Mouse (Mus musculus) hindbrain, embryonic 10.5 days (tissue): ENCODE measurements at regions not wholly inside any gene's neighbourhood (a gene's known extent, or its start where the extent isn't known, plus 50 kb on each side); places are given as distances from the start of the nearest gene placed in this dataset.
A peak's percentile ranks its signal among the peaks of the same experiment; 100 is the strongest.

ENCODE experiments used
- DNase-seq: peaks from one replicate; pipeline ENCODE4 v3.0.0-alpha.2; 2017; ENCODE audit warnings: low spot score
- H3K27ac ChIP-seq: fragments of 300-500 bp; sonication (generic); 2 replicates; pipeline ENCODE4 v1.5.1; 2016; ENCODE audit warnings: mild to moderate bottlenecking, moderate library complexity
- H3K27me3 ChIP-seq: fragments of 300-500 bp; sonication (generic); 2 replicates; pipeline ENCODE4 v1.6.1; 2016; ENCODE audit warnings: mild to moderate bottlenecking; ENCODE audit not compliant: poor library complexity, insufficient read depth, severe bottlenecking
- H3K36me3 ChIP-seq: fragments of 300-500 bp; sonication (generic); 2 replicates; pipeline ENCODE4 v1.6.1; 2016; ENCODE audit warnings: mild to moderate bottlenecking, moderate library complexity
- H3K4me1 ChIP-seq: fragments of 300-500 bp; sonication (generic); replicated peaks from 2 replicates; pipeline ENCODE4 v1.6.1; 2016; ENCODE audit warnings: mild to moderate bottlenecking
- H3K4me3 ChIP-seq: fragments of 300-500 bp; sonication (generic); 2 replicates; pipeline ENCODE4 v1.5.1; 2016; ENCODE audit warnings: mild to moderate bottlenecking, moderate library complexity
- H3K9me3 ChIP-seq: fragments of 300-500 bp; sonication (generic); 2 replicates; pipeline ENCODE4 v1.6.1; 2016; ENCODE audit warnings: mild to moderate bottlenecking, moderate library complexity
- WGBS: fragments of 180-500 bp; shearing (Covaris S2); methylation state at CpG from one replicate; pipeline ENCODE4 v1.1.7; 2016; 5-methylcytosine and 5-hydroxymethylcytosine counted together

DNA sequence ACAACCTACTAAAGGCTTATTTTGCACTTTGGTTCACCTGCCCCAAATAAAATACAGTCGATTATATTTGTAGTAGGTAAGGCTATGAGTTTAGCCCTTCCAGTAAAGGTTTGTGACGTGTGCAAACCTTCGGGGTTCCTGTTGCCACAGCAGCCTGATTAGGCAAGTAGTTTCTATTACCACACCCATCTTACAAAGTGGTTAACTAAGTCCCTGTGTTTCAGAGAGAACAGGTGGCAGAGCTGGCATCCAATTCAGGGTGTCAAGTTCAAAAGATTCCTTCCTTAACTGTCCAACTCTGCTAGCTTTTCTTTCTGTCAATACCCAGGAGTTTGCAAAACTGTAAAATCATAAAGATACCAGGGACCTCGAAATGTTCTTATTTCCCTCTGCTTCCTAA lies 277.5 kb upstream of the Pitx2 start:
- WGBS: 81% methylated on average over 4 of the region's 4 CpGs
- H3K4me3 ChIP-seq: no peak overlapping the region
- H3K36me3 ChIP-seq: no peaks in the 10 kb centered on the region
- H3K27me3 ChIP-seq: no peaks in the 10 kb centered on the region
- H3K4me1 ChIP-seq: no peaks in the 10 kb centered on the region
- H3K27ac ChIP-seq: no peak overlapping the region
- no peak for DNase-seq
- H3K9me3 ChIP-seq: no peaks in the 10 kb centered on the region

DNA sequence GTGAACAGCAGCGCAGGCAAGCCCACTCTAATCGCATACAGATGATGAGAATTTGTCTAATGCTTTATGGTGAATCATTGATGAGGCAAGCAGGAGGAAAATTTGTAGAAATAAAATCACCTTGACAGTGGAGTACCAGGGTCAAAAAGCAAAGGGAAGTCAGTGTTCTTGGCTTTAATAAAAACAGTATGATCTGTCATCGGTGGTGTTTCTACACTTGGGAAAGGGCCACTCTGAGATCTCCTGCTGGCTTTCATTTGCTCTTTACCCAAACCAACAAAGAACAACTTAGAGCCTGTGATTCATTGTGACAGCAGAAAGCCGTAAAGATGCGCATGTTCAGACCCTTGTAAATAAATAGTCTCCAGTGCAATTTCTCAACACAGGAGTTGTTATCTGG lies 261.1 kb upstream of the Pitx2 start:
- Histone ChIP-seq H3K27me3 (no peaks in the 10 kb centered on the region), H3K4me1 (no peaks in the 10 kb centered on the region), H3K4me3 (no peak overlapping the region), H3K9me3 (no peaks in the 10 kb centered on the region), H3K27ac (no peak overlapping the region), H3K36me3 (no peaks in the 10 kb centered on the region)
- 69% methylated on average over 5 of the region's 5 CpGs for WGBS
- no peak for DNase-seq

DNA sequence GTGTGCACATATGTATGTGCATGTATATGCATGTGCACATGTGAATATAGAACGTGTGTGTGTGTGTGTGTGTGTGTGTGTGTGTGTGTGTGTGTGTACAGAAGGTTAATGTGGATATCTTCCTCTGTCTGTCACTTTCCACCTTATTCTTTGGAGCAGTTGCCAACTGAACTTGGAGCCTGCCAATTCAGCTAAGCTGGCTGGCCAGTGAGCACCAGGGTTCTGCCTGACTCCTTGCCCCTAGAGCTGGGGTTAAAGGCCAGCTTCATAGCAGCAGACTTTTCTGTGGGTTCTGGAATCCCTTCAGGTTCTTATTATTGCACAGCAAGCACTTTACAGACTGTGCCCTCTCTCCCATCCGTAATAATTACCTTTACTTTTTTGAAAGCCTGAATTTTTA lies 258.5 kb upstream of the Pitx2 start:
- no peak for DNase-seq
- H3K27ac ChIP-seq: no peak overlapping the region
- no peaks in the 10 kb centered on the region for H3K36me3 ChIP-seq
- H3K27me3 ChIP-seq: no peaks in the 10 kb centered on the region
- H3K4me1 ChIP-seq: no peaks in the 10 kb centered on the region
- no peak overlapping the region for H3K4me3 ChIP-seq
- WGBS: 76% methylated on average over 2 of the region's 2 CpGs
- H3K9me3 ChIP-seq: no peaks in the 10 kb centered on the region

DNA sequence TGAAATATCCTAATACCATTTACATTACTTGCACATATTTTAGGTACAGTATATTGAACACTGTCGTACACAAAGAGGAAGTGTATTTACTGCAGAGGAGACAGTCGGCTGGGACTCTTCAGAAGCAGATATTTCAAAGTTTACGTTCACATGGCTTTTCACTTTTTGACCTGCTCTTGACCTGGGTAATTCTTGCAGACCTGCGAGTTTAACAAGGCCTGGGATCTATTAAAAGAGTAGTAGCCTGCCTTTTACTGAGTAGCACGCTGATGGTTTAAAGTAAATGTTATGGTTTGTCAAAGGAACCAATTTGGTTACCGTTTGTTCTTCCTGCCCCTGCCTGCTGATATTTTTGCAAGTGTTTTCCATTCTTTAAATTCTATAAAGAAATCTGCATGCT lies 255.0 kb upstream of the Pitx2 start:
- no peaks in the 10 kb centered on the region for H3K36me3 ChIP-seq
- H3K9me3 ChIP-seq: no peaks in the 10 kb centered on the region
- WGBS: 64% methylated on average over 6 of the region's 6 CpGs
- DNase-seq: no peak
- H3K4me1 ChIP-seq: no peaks in the 10 kb centered on the region
- H3K27me3 ChIP-seq: no peaks in the 10 kb centered on the region
- no peak overlapping the region for H3K27ac ChIP-seq
- no peak overlapping the region for H3K4me3 ChIP-seq

DNA sequence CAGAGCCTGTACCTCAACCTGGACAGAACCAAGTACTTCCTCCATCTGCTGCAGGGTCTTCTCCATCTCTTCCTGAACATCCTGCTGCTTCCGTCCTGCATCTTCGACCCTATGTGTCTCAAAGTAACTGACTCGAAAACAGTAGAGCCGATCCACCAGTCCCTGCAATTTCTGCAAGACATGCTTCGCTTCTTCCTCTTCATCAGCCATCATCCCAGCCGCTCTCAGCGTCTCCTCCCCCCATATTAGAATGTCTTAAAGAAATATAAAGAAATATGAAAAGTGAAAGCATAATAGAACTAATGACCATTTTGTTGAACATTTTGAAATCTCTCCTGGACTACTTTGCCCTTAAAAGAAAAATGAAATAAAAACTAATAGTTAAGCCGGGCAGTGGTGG lies 244.8 kb upstream of the Pitx2 start:
- 94% methylated on average over 8 of the region's 8 CpGs for WGBS
- DNase-seq: no peak
- Histone ChIP-seq H3K27ac (no peak overlapping the region), H3K9me3 (no peaks in the 10 kb centered on the region), H3K36me3 (no peaks in the 10 kb centered on the region), H3K4me3 (no peak overlapping the region), H3K4me1 (no peaks in the 10 kb centered on the region), H3K27me3 (no peaks in the 10 kb centered on the region)

- Histone ChIP-seq H3K4me3 (no peak overlapping the region), H3K27ac (no peak overlapping the region), H3K27me3 (no peaks in the 10 kb centered on the region), H3K9me3 (no peaks in the 10 kb centered on the region), H3K4me1 (no peaks in the 10 kb centered on the region), H3K36me3 (no peaks in the 10 kb centered on the region)
- 82% methylated on average over 5 of the region's 5 CpGs for WGBS
- DNase-seq: no peak
These were observed 222.9 kb upstream of the Pitx2 start for GRCm38 (mm10) chr3:128976752-128977151.

- Histone ChIP-seq H3K36me3 (no peaks in the 10 kb centered on the region), H3K27ac (no peak overlapping the region), H3K9me3 (no peaks in the 10 kb centered on the region), H3K4me3 (no peak overlapping the region), H3K4me1 (no peaks in the 10 kb centered on the region), H3K27me3 (no peaks in the 10 kb centered on the region)
- DNase-seq: no peak
- 90% methylated on average over 17 of the region's 17 CpGs for WGBS
These were observed 209.3 kb upstream of the Pitx2 start for GRCm38 (mm10) chr3:128990183-128990912.

- Histone ChIP-seq H3K27me3 (no peaks in the 10 kb centered on the region), H3K9me3 (no peaks in the 10 kb centered on the region), H3K4me1 (peaks cover 7% of the 10 kb centered on the region; the same call in 1 of the 2 replicates), H3K27ac (no peak overlapping the region), H3K36me3 (no peaks in the 10 kb centered on the region), H3K4me3 (no peak overlapping the region)
- WGBS: 58% methylated on average over 7 of the region's 7 CpGs
- DNase-seq: no peak
These were observed 196.8 kb upstream of the Pitx2 start for GRCm38 (mm10) chr3:129002866-129003265.

DNA sequence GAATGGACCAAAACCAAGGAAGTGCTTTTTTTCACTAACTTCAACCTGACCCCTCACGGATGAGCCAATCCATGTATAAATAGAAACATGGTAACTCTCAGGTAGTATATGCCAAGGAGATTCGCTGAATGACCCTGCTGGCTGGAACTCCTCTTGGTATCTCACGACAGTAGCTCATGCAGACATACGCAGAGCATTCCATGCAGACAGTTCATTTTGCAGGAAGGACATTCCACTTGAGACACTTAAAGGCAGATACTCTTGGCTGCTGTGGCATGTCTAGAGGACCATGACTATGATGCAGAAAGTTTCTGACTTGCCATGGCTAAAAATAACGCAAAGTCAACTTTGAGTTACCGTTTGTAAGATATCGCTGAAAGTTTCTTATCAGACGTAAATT lies 195.6 kb upstream of the Pitx2 start:
- no peak for DNase-seq
- H3K27ac ChIP-seq: no peak overlapping the region
- H3K9me3 ChIP-seq: no peaks in the 10 kb centered on the region
- H3K27me3 ChIP-seq: no peaks in the 10 kb centered on the region
- H3K4me3 ChIP-seq: no peak overlapping the region
- 92% methylated on average over 8 of the region's 8 CpGs for whole genome bisulfite sequencing
- H3K4me1 ChIP-seq: peaks cover 7% of the 10 kb centered on the region; the same call in 1 of the 2 replicates
- no peaks in the 10 kb centered on the region for H3K36me3 ChIP-seq

- no peak overlapping the region for H3K27ac ChIP-seq
- no peaks in the 10 kb centered on the region for H3K27me3 ChIP-seq
- H3K4me1 ChIP-seq: no peaks in the 10 kb centered on the region
- H3K4me3 ChIP-seq: no peak overlapping the region
- no peaks in the 10 kb centered on the region for H3K36me3 ChIP-seq
- H3K9me3 ChIP-seq: no peaks in the 10 kb centered on the region
- DNase-seq: no peak
- WGBS: 93% methylated on average over 2 of the region's 2 CpGs
These were observed 160.8 kb upstream of the Pitx2 start for GRCm38 (mm10) chr3:129038877-129039276.

GRCm38 (mm10) chr3:129044834-129045233 lies 154.8 kb upstream of the Pitx2 start:
- H3K4me3 ChIP-seq: no peak overlapping the region
- H3K36me3 ChIP-seq: no peaks in the 10 kb centered on the region
- no peaks in the 10 kb centered on the region for H3K9me3 ChIP-seq
- no peak for DNase-seq
- H3K27ac ChIP-seq: no peak overlapping the region
- WGBS: 91% methylated on average over 5 of the region's 5 CpGs
- no peaks in the 10 kb centered on the region for H3K27me3 ChIP-seq
- H3K4me1 ChIP-seq: no peaks in the 10 kb centered on the region

DNA sequence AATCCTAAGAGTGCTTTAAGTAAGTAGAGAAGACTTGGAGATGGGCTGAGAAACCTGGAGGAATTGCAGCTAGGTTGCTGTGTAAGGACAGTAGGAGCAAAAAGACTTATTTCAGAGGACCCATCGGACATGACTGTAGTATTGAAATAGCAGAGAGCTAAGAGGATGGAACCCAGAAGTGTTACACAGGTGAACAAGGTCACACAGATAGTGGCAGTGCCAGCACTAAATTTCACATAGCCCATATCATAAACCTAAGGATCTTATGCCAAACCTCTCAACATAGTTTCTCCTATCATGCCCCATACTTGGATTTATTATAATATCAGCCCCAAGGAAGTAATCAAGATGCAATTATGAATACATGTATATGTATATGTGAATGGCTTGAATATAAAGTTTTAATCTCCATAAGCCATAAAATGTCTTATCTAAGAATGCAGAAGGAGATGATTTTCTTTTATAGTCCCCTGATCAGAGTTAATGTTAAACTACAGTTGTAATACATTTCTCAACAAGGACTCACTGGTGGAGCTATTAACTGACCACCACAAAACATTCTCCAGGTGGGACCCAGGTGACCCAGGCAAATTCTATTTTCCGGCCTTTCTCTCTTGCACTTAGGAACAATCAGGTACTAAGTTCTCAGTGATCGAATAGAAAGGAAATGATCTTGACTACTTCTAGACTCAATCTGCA lies 149.6 kb upstream of the Pitx2 start:
- 93% methylated on average over 3 of the region's 3 CpGs for WGBS
- no peaks in the 10 kb centered on the region for H3K9me3 ChIP-seq
- H3K4me3 ChIP-seq: no peak overlapping the region
- no peak overlapping the region for H3K27ac ChIP-seq
- no peaks in the 10 kb centered on the region for H3K27me3 ChIP-seq
- no peaks in the 10 kb centered on the region for H3K36me3 ChIP-seq
- no peaks in the 10 kb centered on the region for H3K4me1 ChIP-seq
- DNase-seq: no peak

- Histone ChIP-seq H3K36me3 (no peaks in the 10 kb centered on the region), H3K27ac (peak overlapping the region; percentile 35; the same call in 1 of the 2 replicates), H3K4me3 (peak overlapping the region; percentile 26), H3K27me3 (no peaks in the 10 kb centered on the region), H3K9me3 (no peaks in the 10 kb centered on the region), H3K4me1 (peaks cover 19% of the 10 kb centered on the region)
- WGBS: 24% methylated on average over 19 of the region's 19 CpGs
- DNase-seq: peak; percentile 16
These were observed 134.0 kb upstream of the Pitx2 start for GRCm38 (mm10) chr3:129065457-129066364.
